In the genomic region with DNA sequence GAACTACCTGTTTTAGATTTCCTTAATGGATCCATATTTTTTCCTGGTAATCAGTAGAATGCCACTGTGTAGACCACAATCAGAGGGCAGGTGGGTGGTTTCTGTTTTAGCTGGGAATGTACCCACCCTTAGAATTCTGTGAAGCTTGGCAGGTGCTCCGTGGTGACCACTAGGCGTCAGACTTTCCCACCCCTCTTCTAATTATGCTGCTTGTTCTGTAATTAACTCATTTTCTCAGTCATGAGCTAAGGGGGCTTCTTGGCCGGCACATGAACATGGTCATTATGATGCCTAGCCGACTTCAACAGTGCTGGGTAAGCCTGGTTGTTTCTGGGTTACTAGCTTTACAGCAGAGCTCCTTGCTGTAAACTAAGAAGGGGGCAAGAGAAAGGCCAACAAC, we compare ENCODE assay signal across 15 mouse cellular contexts. TPM values are rescaled to one million over a fixed set of nuclear protein-coding genes. Genes with fewer than 3 reads are reported as not detected.
DNase-seq lines count a peak whose midpoint lies in the region; ATAC-seq and TF ChIP-seq lines count a peak whose summit lies in the region.
"Had no signal": no experiment of that assay in that cellular context is flagged by ENCODE, and none has a peak within 500 bp of the region (broad histone marks: within the 10 kb centered on the region; RNA-seq: fewer than 3 reads in every experiment).

No protein-coding gene starts in this region.

- no peak overlapping the region for H3K9ac ChIP-seq in hindbrain, postnatal 0 days (replicated peaks; ENCODE audit: low read length)
- H3K9ac ChIP-seq in hindbrain, embryonic 13.5 days, result no peak overlapping the region
- no peak overlapping the region for H3K9ac ChIP-seq in midbrain, postnatal 0 days (replicated peaks; ENCODE audit: low read length, poor library complexity, severe bottlenecking)
- no peak overlapping the region for H3K9ac ChIP-seq in midbrain, embryonic 15.5 days
- H3K9ac ChIP-seq: liver, embryonic 13.5 days; neural tube, embryonic 12.5 days; stomach, embryonic 15.5 days had no signal

- no peak overlapping the region for H3K4me2 ChIP-seq in hindbrain, postnatal 0 days (ENCODE audit: low read depth, low read length)
- H3K4me2 ChIP-seq in hindbrain, embryonic 13.5 days, result no peak overlapping the region
- no peak overlapping the region for H3K4me2 ChIP-seq in midbrain, postnatal 0 days (ENCODE audit: low read depth, low read length, poor library complexity, severe bottlenecking)
- H3K4me2 ChIP-seq in midbrain, embryonic 15.5 days, result no peak overlapping the region
- H3K4me2 ChIP-seq: liver, embryonic 13.5 days; neural tube, embryonic 12.5 days; stomach, embryonic 15.5 days had no signal

- no peak overlapping the region for H3K4me3 ChIP-seq in hindbrain, postnatal 0 days (ENCODE audit: low read length)
- H3K4me3 ChIP-seq in hindbrain, embryonic 13.5 days, result no peak overlapping the region
- H3K4me3 ChIP-seq in midbrain, postnatal 0 days (ENCODE audit: low read depth, low read length), result no peak overlapping the region
- H3K4me3 ChIP-seq in midbrain, embryonic 15.5 days, result no peak overlapping the region
- H3K4me3 ChIP-seq: liver, embryonic 13.5 days; neural tube, embryonic 12.5 days; stomach, embryonic 15.5 days had no signal

- no peaks in the 10 kb centered on the region for H3K4me1 ChIP-seq in hindbrain, postnatal 0 days (ENCODE audit: insufficient read depth, low read length)
- H3K4me1 ChIP-seq in hindbrain, embryonic 13.5 days (replicated peaks), result no peaks in the 10 kb centered on the region
- H3K4me1 ChIP-seq in midbrain, postnatal 0 days (ENCODE audit: insufficient read depth, low read length), result no peaks in the 10 kb centered on the region
- H3K4me1 ChIP-seq in midbrain, embryonic 15.5 days, result no peaks in the 10 kb centered on the region
- H3K4me1 ChIP-seq: liver, embryonic 13.5 days; neural tube, embryonic 12.5 days; stomach, embryonic 15.5 days had no signal

- H3K36me3 ChIP-seq in hindbrain, postnatal 0 days (ENCODE audit: insufficient read depth, low read length), result no peaks in the 10 kb centered on the region
- H3K36me3 ChIP-seq in hindbrain, embryonic 13.5 days, result no peaks in the 10 kb centered on the region
- H3K36me3 ChIP-seq in midbrain, postnatal 0 days (ENCODE audit: insufficient read depth, low read length), result no peaks in the 10 kb centered on the region
- no peaks in the 10 kb centered on the region for H3K36me3 ChIP-seq in midbrain, embryonic 15.5 days (replicated peaks)
- H3K36me3 ChIP-seq: liver, embryonic 13.5 days; neural tube, embryonic 12.5 days; stomach, embryonic 15.5 days had no signal

- ATAC-seq in hindbrain, postnatal 0 days, result peak; percentile 59; the same call in 1 of the 2 replicates
- no peak for ATAC-seq in hindbrain, embryonic 13.5 days (ENCODE audit: low FRiP score)
- ATAC-seq in midbrain, postnatal 0 days (ENCODE audit: low FRiP score), result no peak
- ATAC-seq in midbrain, embryonic 15.5 days (replicated peaks), result no peak

- DNase-seq in hindbrain, postnatal 0 days (ENCODE audit: low spot score), result peak; percentile 50
- DNase-seq in midbrain, postnatal 0 days (ENCODE audit: low spot score), result peak; percentile 53
- DNase-seq in Muller cell, postnatal 12 days (ENCODE audit: inconsistent ontology term), result peak; percentile 27
- DNase-seq in retina, embryonic 14.5 days (ENCODE audit: low spot score), result peak; percentile 56
- no peak for DNase-seq in adrenal gland, postnatal 25 days
- no peak for DNase-seq in adrenal gland, adult 2 months
- DNase-seq: cerebellum, adult 9-11 months; kidney, adult 18-20 months; liver, embryonic 13.5 days had no signal

- H3K27ac ChIP-seq in hindbrain, postnatal 0 days, result no peak overlapping the region
- no peak overlapping the region for H3K27ac ChIP-seq in hindbrain, embryonic 13.5 days
- H3K27ac ChIP-seq in midbrain, postnatal 0 days (ENCODE audit: low read depth, low read length), result no peak overlapping the region
- no peak overlapping the region for H3K27ac ChIP-seq in midbrain, embryonic 15.5 days
- H3K27ac ChIP-seq: liver, embryonic 13.5 days; neural tube, embryonic 12.5 days; stomach, embryonic 15.5 days had no signal

- 22% methylated on average over 4 of the region's 4 CpGs for WGBS in hindbrain, postnatal 0 days
- whole genome bisulfite sequencing in hindbrain, embryonic 13.5 days, result 33% methylated on average over 4 of the region's 4 CpGs
- WGBS in midbrain, postnatal 0 days, result 30% methylated on average over 4 of the region's 4 CpGs
- 30% methylated on average over 4 of the region's 4 CpGs for WGBS in midbrain, embryonic 15.5 days

- no peaks in the 10 kb centered on the region for H3K27me3 ChIP-seq in hindbrain, postnatal 0 days (ENCODE audit: insufficient read depth, low read length)
- H3K27me3 ChIP-seq in hindbrain, embryonic 13.5 days, result no peaks in the 10 kb centered on the region
- no peaks in the 10 kb centered on the region for H3K27me3 ChIP-seq in midbrain, postnatal 0 days (ENCODE audit: insufficient read depth, low read length)
- no peaks in the 10 kb centered on the region for H3K27me3 ChIP-seq in midbrain, embryonic 15.5 days (replicated peaks)
- H3K27me3 ChIP-seq: liver, embryonic 13.5 days; neural tube, embryonic 12.5 days; stomach, embryonic 15.5 days had no signal

- no peaks in the 10 kb centered on the region for H3K9me3 ChIP-seq in hindbrain, postnatal 0 days (ENCODE audit: low read length)
- H3K9me3 ChIP-seq in hindbrain, embryonic 13.5 days, result no peaks in the 10 kb centered on the region
- no peaks in the 10 kb centered on the region for H3K9me3 ChIP-seq in midbrain, postnatal 0 days (ENCODE audit: low read length)
- H3K9me3 ChIP-seq in midbrain, embryonic 15.5 days, result no peaks in the 10 kb centered on the region
- H3K9me3 ChIP-seq: liver, embryonic 13.5 days; neural tube, embryonic 12.5 days; stomach, embryonic 15.5 days had no signal

- peak; percentile 68 for TF ChIP-seq CTCF in hindbrain, postnatal 0 days (IDR thresholded peaks at IDR 0.05; ENCODE audit: low read depth)
- TF ChIP-seq CTCF in midbrain, postnatal 0 days (IDR thresholded peaks at IDR 0.05), result peak; percentile 46

RNA-seq across cellular contexts. Expression of a gene that starts 47.0 kb away (rescaled TPM):
- 58.7 and 60.8 TPM in 2 replicates for total RNA-seq in hindbrain, postnatal 0 days (2014; rRNA removed)
- polyA plus RNA-seq in hindbrain, postnatal 0 days (2015; fragmentation: Nextera tagmentation; extraction: Ambion mirVana), result 11.9 and 12.8 TPM in 2 replicates
- polyA plus RNA-seq in hindbrain, embryonic 13.5 days (2015; fragmentation: Nextera tagmentation; extraction: Ambion mirVana), result 4.6 and 6.0 TPM in 2 replicates
- total RNA-seq in midbrain, postnatal 0 days (2014; rRNA removed), result 73.3 TPM in 2 replicates
- polyA plus RNA-seq in midbrain, postnatal 0 days (2015; fragmentation: Nextera tagmentation; extraction: Ambion mirVana), result 11.1 and 13.2 TPM in 2 replicates
- polyA plus RNA-seq in midbrain, embryonic 15.5 days (2015; fragmentation: Nextera tagmentation; extraction: Ambion mirVana), result 9.7 and 10.2 TPM in 2 replicates
- 3.4 and 5.3 TPM in 2 replicates for total RNA-seq in adrenal gland, postnatal 25 days (2021)
- 1 to 10 TPM; 2.7 to 7.0 TPM for total RNA-seq in adrenal gland, adult 2 months (2021)
- 2.5 and 3.7 TPM in 2 replicates for polyA plus RNA-seq in adrenal gland, adult 2 months (2012; rRNA removed)
- total RNA-seq: heart, postnatal 14 days; megakaryocyte, adult 5-6 weeks had no signal
- polyA plus RNA-seq: liver, embryonic 13.5 days had no signal

Comparison
In these comparisons a context has a peak if more than half of its experiments do, and no peak if none do; other contexts are left out.
1. DNase-seq: peak in hindbrain, postnatal 0 days (single experiment), midbrain, postnatal 0 days (single experiment), Muller cell, postnatal 12 days (single experiment) and retina, embryonic 14.5 days (single experiment); none in adrenal gland, postnatal 25 days (single experiment) and adrenal gland, adult 2 months (single experiment).